Mouse (Mus musculus): ENCODE results near the gene Wscd2. TPM values are rescaled to one million over a fixed set of nuclear protein-coding genes. Genes with fewer than 3 reads are reported as not detected.
A peak's percentile ranks its signal among the peaks of the same experiment; 100 is the strongest.

Gene Wscd2
- total RNA-seq, 4 experiments from 2014 or later: 5.4 to 12.6 (median 9.4) TPM

DNA sequence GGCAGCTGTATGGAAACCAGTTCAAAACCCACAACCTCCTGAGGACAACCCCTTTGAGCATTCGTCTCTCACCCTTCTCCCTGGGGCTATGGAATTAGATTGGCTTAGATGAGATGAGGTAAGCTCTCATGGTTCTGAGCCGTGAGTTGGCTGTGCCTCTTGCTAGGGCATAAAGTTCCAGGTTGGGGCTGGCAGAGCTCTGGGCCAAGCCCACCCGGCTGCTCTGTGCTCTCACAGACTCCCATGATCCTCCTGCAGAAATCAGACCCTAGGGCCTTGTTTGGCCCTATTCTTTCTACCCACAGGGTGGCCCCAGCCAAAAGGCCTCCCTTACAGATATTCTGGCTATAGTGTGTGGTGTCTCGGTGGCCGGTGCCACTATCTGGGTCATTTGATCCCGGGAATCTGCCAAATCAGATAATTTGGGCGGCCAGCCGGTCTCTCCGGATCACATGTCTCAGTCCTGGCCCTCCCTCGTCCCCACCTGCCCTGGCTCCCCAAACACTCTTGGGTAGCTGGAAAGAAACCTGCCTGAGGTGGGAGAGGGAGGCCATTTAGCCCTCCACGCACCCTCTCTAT is 4.5 kb upstream of the Wscd2 start:
- DNase-seq: no peak

GRCm38 (mm10) chr5:113487879-113488278 is 2.3 kb upstream of the Wscd2 start:
- DNase-seq: no peak

- DNase-seq: no peak
Observed at GRCm38 (mm10) chr5:113489617-113490016, 516 bp upstream of the Wscd2 start.

DNA sequence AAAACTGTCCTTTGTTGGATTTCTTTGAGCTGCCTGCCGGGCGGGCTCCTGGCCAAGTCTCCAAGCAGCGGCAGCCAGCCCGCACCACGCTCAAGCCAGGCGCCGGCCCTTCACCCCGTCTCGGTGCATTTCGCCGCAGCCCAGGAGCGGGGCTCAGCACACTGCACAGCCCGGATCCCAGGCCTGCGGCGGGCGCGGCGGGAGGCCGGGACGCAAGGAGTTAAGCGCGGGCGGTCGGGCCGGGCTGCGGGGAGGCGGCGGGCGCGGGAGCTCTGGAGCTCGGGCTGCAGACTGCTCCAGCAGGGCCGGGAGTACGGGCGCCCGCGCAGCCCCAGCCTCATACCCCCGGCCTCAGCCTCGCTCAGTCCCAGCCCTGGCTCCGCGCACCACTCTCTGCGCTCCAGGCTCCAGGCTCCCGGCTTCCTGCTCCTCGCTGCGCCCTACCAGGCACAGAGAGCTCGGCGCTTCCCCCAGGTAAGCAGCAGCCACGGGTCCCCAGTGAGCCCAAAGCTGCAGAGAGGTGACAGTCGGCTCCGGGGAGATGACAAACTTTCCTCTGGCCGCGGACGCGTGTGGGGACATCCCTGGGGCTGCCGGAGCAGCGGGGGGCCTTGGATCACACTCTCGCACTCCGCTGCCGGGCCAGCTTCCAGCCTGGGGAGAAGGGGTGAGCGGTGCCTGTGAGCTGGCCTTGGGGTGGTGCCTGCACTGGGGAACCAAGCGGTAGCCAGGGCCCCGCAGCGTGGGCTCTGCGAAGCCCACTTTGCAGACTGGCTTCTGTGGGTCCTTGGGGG is 531 bp downstream of the Wscd2 start:
- DNase-seq: no peak

DNA sequence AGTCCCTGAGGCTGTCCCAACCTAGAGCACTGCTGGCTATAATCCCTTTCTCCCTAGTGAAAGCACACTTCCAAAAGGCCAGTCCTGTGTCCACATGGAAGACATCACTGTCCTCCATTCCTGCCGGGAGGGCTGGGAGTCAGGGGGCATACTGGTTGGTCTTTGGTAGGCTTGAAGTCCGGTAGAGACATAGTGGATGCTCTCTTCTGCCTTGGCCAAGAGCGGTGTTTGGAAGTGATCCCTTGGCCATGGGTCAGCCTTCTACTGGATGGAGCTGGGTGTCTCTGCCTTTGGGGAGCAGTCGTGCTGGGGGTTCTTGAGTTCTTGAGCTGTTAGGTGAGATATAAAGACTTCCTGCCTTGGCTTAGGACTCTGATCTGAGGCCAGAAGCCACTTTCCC is 1.4 kb downstream of the Wscd2 start:
- DNase-seq: no peak

DNA sequence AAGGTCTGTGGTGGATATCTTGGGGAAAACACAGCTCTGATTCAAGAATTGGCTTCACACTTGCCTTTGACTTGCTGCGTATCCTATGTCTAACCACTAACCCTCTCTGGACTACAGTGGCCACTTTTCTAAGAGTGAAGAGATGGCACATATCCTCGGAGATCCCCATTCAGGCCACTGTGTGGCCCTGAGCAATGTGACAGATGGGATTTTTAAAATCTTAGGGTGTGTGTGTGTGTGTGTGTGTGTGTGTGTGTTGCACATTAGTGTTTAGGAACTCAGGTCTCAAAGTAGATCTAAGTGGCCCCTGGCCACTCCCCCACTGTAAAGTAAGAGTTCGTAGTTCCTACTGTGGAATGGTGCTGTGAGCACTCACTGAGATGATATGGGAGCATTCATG is 1.9 kb downstream of the Wscd2 start:
- DNase-seq: no peak

DNA sequence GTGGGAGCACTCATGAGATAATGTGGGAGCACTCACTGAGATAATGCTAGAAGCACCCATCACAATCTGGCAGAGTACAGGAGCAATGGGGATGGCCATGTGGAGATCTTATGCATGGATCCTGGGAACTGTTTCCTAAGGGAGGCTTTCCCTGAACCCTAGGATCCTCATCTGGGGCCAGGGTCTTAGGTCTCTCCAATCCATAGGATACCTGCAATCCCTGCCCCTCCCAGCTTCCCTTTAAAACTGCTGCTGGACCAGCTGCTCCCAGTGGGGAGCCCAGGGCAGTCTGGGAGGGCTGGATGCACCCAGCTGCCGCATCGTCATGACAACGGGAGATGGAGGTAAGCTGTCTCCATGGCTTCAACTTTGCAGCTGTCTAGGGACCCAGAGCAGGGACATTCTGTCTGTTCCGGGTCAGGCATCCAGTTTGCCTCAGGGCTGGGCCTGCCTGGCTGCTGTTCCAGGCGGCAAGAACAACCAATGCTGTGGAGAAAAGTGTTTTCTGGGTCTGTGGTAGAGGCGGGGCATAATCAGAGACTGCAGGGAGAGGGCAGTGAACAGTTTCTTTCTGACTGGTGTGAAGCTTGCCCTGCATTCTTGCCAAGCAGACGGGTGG is 2.4 kb downstream of the Wscd2 start:
- DNase-seq: peak; percentile 20

DNA sequence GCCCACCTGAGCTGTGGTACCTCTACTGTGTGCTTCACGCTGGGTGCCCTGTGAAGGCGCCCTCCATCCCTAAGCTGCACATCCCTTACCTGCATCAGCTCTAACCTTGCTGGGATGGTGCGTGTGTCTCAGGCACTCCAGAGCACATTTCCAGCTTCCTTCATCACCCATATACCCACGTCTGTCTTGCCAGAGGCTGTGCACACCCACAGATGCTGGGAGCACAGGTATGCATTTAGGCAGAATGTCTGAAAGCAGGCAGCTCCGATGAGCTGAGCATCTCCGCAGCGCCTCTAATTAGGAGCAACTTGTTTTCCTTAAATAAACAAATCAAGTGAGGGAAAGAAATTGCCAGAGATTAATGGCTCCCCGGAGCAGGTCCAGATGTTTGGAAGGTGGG is 3.9 kb downstream of the Wscd2 start:
- no peak for DNase-seq

DNA sequence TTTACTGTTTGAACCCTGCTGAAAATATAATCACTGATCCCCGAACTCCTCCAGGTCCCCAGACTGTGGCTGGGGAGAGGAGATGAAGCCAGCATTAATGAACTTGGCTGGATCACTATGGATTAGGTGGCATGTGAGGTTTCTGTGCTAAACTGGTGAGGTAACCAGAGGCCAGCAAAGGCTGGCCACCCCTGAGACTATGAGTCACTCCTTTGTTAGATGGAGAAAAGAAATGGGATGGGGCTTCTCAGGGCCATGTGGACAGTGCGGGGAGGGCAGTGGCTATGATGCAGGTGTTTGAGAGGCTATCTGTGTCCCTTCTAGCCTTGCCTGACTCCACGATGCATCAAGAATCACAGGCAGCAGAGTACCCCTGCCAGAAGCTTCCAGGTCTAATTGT is 6.8 kb downstream of the Wscd2 start:
- DNase-seq: no peak

DNA sequence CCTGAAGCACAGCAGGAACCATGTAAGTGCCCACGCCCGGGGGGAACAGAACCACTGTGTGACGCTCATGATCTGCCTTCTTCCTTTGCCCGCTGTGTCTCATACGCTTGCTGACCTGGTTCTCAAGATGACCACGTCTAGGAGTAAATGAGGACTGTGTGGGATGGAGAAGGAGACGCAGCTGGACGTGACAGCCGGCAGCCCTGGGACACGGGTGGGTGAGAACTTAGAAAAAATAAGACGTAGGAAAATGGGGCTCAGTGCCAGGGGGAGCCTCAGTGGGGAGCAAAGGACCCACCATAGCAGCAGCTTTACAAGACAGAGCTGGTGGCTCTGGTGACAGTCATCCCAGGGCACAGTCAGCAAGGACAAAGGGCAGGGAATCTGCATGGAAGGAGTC is 9.3 kb downstream of the Wscd2 start:
- DNase-seq: no peak

DNA sequence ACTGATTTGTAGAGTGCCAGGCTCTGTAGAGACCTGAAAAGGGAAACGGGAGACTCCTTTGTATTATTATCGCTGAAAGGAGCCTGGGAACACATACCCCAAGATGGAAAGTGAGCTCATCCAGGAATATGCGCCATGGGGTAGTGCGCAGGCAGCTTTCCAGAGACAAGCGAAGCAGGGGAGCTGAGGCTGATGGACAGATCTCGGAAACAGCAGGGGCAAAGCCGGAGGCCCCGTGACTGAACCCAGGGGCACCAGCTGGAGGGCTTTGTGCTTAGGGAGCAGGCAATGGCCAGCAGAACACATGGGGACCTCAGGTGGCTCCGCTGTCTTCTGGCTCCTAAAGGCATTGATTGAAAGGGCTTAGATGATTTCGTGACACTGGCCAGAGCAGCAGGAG is 13.1 kb downstream of the Wscd2 start:
- no peak for DNase-seq

GRCm38 (mm10) chr5:113504654-113505053 is 14.5 kb downstream of the Wscd2 start:
- DNase-seq: no peak

GRCm38 (mm10) chr5:113506065-113506464 is 15.9 kb downstream of the Wscd2 start:
- DNase-seq: no peak

GRCm38 (mm10) chr5:113506779-113507178 is 16.6 kb downstream of the Wscd2 start:
- no peak for DNase-seq

GRCm38 (mm10) chr5:113509167-113509566 is 19.0 kb downstream of the Wscd2 start:
- no peak for DNase-seq

GRCm38 (mm10) chr5:113513640-113514039 is 23.5 kb downstream of the Wscd2 start:
- DNase-seq: no peak

GRCm38 (mm10) chr5:113514062-113514461 is 23.9 kb downstream of the Wscd2 start:
- no peak for DNase-seq

DNA sequence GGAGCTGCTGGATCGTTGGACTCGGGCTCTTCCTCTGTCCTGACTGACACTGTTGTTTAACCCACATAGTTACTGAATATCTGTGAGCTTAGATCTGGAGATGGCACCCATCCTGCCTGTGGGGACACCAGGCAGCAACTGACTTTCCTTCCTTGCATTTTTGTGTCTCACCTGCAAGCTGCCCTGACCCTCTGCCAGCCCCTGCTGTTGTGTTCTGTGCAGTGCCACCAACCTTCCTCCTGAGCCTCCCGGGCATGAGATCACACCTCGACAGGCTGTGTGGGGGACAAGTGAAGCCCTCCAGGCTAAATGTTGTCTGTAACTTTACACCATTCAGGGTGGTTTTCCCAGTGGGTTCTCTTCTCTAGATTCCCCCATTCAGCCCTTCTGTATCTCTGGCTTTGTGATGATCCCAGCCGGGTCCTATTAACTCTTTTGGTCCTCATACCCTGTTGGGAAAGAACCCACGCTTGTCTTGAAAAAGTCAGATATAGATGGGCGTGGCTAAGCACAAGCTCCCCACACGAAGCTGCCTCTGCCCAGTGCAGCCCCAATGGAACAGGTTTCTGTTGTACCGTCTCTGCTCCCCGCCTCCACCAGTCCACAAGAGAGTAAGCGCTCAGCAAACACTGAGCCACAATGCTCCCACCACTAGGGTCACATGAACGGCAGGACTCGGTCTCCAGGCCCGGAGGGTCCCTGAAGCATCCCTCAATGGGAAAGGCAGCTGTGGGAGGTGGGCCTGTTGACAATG is 26.2 kb downstream of the Wscd2 start:
- DNase-seq: no peak

DNA sequence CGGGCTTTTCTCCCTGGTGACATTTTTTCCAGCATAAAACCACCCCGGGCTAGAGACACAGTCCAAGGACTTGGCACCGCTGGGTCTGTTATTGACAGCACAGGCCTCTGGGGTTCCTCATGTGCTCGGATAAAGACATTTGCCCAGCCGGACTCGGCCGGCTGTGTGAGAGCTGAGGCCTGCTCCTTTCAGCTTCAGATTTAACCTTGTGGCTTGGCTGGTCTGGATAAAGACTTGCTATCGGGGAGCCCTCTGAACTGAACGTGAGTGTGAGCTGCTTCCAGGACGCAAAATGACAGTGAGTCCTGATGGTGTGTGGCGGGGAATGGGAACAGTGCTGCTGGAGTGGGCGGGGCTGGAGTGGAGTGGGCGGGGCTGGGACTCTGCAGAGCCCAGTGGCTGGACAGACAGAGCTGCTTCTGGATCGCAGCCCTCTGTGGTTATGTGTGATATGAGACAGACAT is 26.8 kb downstream of the Wscd2 start:
- DNase-seq: no peak

DNA sequence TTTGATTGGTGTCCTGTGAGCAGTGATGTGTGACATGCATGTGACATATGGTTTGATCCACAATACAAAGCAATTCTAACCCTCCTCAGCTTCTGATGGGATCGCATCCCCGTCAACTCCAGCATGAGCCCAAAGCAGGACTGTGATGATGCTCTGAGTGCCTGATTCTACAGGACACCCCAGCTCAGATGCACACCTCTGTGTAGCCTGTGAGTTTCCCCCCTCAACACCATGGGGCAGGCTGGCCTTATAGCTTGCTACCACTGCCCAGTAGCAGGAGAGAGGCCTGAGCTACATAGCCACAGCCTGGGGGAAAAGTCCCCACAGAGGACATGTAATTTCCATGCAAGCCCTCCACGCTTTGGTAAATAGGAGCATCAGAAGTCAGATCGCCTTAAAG is 27.3 kb downstream of the Wscd2 start:
- no peak for DNase-seq

DNA sequence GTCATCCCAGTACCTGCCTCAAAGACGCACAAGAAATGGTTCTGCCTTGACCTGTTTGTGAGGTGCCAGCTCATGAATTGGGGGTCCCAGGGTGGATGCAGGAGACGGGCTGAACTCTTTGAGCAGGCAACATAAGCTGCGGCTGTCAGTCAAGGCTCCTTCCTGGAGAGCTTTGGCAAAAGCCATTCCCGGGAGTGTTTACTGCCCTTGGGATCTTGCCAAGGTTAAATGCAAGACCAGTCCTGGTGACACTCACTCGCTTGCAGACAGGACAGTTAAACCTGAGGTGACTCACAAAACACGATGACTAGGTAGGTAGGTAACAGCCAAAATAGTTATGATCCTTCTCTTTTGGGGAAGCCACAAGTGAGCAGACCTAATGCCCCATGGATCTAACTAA is 30.9 kb downstream of the Wscd2 start:
- DNase-seq: no peak

GRCm38 (mm10) chr5:113538826-113539225 is 48.7 kb downstream of the Wscd2 start:
- DNase-seq: no peak

DNA sequence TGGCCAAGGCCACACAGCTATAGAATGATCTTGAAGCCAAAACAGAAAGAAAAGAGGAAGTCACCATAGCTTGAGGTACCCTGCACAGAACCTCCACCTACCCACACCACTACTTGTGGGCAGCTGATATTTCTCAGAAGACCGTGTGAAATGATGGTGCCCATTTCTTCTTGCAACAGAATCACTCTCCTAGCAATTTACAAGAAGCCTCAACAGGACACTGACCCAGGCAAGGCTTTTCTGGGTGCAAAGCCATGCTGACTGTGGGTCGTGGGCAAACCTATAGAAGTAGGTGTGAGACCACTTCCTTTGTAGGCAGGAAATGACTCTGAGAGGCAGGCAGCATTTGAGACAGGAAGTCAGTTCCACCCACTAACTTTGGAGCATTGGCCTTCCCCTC is 49.3 kb downstream of the Wscd2 start:
- no peak for DNase-seq
